Mouse (Mus musculus): ENCODE measurements around the gene Gne. TPM values are rescaled to one million over a fixed set of nuclear protein-coding genes. Genes with fewer than 3 reads are reported as not detected.

Gne gene
- total RNA-seq (2021) = 10 to 100 TPM; 42.9 to 49.7 TPM

- intact Hi-C loops (cut with DNase I) = no loop called here
These were observed at the start of gene Gne for GRCm38 (mm10) chr4:44083945-44084344. TSS of gene Gne (minus strand) at chr4:44084177.

GRCm38 (mm10) chr4:44126805-44127204 lies 42.8 kb upstream of the Gne start:
- intact Hi-C loops (cut with DNase I) = no loop called here
- DNase-seq (ENCODE audit: low spot score in 2 of 2) = no peak

More at GRCm38 (mm10) chr4:44083945-44084344, at the start of gene Gne:
- DNase-seq (ENCODE audit: low spot score in 2 of 2) = no peak

GRCm38 (mm10) chr4:44119410-44120201 lies 35.6 kb upstream of the Gne start:
- no peak for DNase-seq (ENCODE audit: low spot score in 2 of 2)
- intact Hi-C loops (cut with DNase I) = loop anchor here (1.0 kb wide), 1 partner anchor 53 kb away; no protein-coding TSS in a partner anchor

GRCm38 (mm10) chr4:44115046-44115445 lies 31.1 kb upstream of the Gne start:
- intact Hi-C loops (cut with DNase I) = no loop called here
- DNase-seq (ENCODE audit: low spot score in 2 of 2) = no peak

- no peak for DNase-seq (ENCODE audit: low spot score in 2 of 2)
- intact Hi-C loops (cut with DNase I) = no loop called here
These were observed 29.6 kb upstream of the Gne start for GRCm38 (mm10) chr4:44113393-44114138.

- intact Hi-C loops (cut with DNase I) = no loop called here
- DNase-seq (ENCODE audit: low spot score in 2 of 2) = no peak
These were observed 28.8 kb upstream of the Gne start for GRCm38 (mm10) chr4:44112741-44113140.

- intact Hi-C loops (cut with DNase I) = no loop called here
- no peak for DNase-seq (ENCODE audit: low spot score in 2 of 2)
These were observed 26.8 kb upstream of the Gne start for GRCm38 (mm10) chr4:44110771-44111170.

- intact Hi-C loops (cut with DNase I) = no loop called here
- DNase-seq (ENCODE audit: low spot score in 2 of 2) = no peak
These were observed 24.3 kb upstream of the Gne start for GRCm38 (mm10) chr4:44108297-44108696.

- DNase-seq (ENCODE audit: low spot score in 2 of 2) = no peak
- intact Hi-C loops (cut with DNase I) = no loop called here
These were observed 23.4 kb upstream of the Gne start for GRCm38 (mm10) chr4:44107339-44107738.

- DNase-seq (ENCODE audit: low spot score in 2 of 2) = no peak
- intact Hi-C loops (cut with DNase I) = no loop called here
These were observed 22.4 kb upstream of the Gne start for GRCm38 (mm10) chr4:44106297-44106821.

- intact Hi-C loops (cut with DNase I) = no loop called here
- DNase-seq (ENCODE audit: low spot score in 2 of 2) = no peak
These were observed 20.4 kb upstream of the Gne start for GRCm38 (mm10) chr4:44104195-44104917.

GRCm38 (mm10) chr4:44103620-44104019 lies 19.6 kb upstream of the Gne start:
- intact Hi-C loops (cut with DNase I) = no loop called here
- DNase-seq (ENCODE audit: low spot score in 2 of 2) = no peak

- intact Hi-C loops (cut with DNase I) = no loop called here
- DNase-seq (ENCODE audit: low spot score in 2 of 2) = no peak
These were observed 13.8 kb upstream of the Gne start for GRCm38 (mm10) chr4:44097576-44098335.

GRCm38 (mm10) chr4:44094475-44094874 lies 10.5 kb upstream of the Gne start:
- no peak for DNase-seq (ENCODE audit: low spot score in 2 of 2)
- intact Hi-C loops (cut with DNase I) = no loop called here

- intact Hi-C loops (cut with DNase I) = no loop called here
- no peak for DNase-seq (ENCODE audit: low spot score in 2 of 2)
These were observed 8.4 kb upstream of the Gne start for GRCm38 (mm10) chr4:44092359-44092758.

GRCm38 (mm10) chr4:44085566-44085965 lies 1.6 kb upstream of the Gne start:
- intact Hi-C loops (cut with DNase I) = no loop called here
- no peak for DNase-seq (ENCODE audit: low spot score in 2 of 2)

- intact Hi-C loops (cut with DNase I) = no loop called here
- DNase-seq (ENCODE audit: low spot score in 2 of 2) = no peak
These were observed 787 bp upstream of the Gne start for GRCm38 (mm10) chr4:44084602-44085325.

- intact Hi-C loops (cut with DNase I) = no loop called here
- DNase-seq (ENCODE audit: low spot score in 2 of 2) = no peak
These were observed 5.5 kb downstream of the Gne start for GRCm38 (mm10) chr4:44078358-44078933.
